Mouse (Mus musculus) cerebellum, adult 8-10 months (tissue): ENCODE measurements at regions not wholly inside any gene's neighbourhood (a gene's known extent, or its start where the extent isn't known, plus 50 kb on each side); places are given as distances from the start of the nearest gene placed in this dataset.

Experiments
- DNase-seq: peaks from one replicate; pipeline ENCODE4 v3.0.0; 2022

DNA sequence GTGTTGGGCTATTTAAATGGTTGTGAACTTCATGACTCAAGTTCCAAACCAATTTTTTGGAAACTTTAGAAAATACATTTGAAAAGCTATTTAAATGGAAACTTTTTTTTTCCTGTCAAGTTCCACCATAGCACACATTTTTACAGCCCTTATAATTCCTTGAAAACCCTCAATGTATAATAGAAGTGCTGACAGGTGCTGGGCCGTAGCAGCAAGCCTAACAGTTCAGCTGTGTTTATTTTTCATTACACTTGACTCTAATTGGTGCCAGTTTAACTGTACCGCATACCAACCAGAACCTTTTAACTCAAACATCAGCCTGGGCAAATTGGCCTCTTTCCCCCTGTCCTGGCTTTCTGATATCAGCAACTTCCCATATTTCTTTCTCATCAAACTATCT is 286.7 kb downstream of the Fam49a start:
- no peak for DNase-seq

DNA sequence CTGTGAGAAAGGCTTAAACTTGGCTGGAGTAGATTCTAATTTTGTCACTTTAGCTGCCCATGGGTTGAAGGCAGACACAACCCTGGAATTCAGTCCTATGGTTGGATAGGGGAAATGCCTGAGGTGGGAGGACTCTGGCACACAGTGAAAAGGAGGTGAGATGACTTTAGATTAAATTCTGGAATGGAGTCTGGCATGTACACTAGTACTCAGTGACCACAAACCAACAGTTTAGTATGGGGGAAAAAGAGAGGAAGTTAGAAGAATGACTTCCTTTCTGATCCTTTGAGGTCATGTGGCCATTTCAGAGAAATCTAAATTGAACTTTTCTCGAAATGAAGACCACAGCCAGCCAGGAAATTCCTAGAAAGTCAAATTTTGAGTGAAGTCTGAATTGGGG is 285.5 kb downstream of the Fam49a start:
- no peak for DNase-seq

GRCm38 (mm10) chr12:12546372-12547031 is 284.6 kb downstream of the Fam49a start:
- DNase-seq, result no peak

DNA sequence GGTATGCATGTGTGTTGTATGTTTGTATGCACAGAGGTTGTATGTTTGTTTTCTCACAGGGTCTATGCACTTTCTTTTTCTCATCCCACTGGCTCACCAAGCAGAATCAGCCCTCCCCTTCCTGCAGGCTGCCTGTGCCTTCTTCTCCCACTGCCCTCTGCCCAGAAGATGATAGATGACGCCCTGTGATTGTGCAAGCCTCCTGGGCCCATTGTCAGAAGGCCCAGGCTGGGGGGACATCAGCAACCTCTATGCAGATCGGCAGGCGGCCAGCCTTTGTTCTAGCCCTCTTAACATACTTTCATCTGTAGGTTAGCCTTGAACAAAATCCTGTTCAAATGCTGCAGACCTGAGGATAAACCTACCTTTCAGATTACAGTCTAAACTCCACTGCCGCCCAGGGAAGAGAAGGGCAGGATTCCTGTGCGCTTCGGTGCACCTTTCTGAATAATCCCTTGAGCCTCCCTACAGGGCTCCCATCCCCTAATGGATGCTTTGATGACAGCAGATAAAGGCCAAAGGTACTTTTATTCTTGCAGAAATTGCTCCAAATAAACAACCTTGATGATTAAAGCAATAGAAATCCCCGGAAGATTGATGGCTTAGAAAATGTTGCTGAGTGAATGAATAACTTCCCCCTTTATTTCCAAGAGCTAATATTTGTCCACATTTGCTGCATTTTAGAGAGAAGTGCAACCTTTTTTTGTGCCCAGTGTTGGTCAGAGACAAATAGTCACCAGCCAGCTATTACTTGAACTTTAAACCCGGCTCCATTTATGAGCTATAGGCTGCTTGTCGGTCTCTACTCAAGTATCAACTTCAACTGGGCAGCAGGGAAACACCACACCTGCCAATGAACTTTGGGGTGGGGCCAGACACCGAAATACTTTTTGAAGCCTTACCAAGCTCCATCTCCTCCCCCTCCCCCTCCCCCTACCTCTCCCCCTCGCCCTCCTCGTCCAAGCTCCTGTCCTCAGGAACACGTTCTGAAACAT is 279.4 kb downstream of the Fam49a start:
- DNase-seq, result no peak

DNA sequence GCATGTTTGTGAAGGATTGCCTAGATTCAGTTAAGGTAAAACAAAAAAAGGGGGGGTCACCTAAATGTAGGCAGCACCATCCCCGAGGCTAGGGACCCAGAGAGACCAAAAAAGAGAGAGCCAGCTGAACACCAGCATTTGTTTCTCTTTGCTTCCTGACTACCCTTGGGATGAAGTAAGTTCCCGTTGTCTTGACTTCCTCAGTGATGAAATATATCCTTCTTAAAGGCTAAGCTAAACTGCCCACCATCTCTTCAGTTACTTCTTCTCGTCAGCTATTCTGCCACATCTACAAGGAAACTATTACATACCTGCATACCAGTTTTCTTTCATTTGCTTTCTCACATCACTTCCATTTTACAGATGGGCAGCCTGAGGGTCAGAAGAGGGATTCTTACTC is 277.4 kb downstream of the Fam49a start:
- no peak for DNase-seq

- no peak for DNase-seq
These were observed 272.8 kb downstream of the Fam49a start for GRCm38 (mm10) chr12:12534779-12535178.

DNA sequence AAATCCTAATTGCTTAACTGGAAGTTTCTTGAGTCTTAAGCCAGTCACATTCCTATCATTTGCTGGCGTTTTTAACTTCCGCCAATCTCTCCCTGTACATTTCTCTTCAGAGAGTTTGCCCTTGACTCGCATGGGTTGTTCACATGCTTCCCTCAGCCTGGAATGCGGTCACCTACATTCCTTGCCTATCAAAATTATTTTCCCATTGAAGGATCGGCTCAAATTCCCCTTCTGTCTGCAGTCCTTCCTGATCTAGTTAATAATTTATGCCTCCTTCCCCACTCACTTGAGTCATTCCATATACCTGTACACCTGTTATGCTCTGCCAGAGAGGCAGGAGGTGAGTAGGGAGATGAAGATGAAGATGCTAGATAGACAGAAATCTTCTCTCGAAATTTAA is 268.9 kb downstream of the Fam49a start:
- no peak for DNase-seq

DNA sequence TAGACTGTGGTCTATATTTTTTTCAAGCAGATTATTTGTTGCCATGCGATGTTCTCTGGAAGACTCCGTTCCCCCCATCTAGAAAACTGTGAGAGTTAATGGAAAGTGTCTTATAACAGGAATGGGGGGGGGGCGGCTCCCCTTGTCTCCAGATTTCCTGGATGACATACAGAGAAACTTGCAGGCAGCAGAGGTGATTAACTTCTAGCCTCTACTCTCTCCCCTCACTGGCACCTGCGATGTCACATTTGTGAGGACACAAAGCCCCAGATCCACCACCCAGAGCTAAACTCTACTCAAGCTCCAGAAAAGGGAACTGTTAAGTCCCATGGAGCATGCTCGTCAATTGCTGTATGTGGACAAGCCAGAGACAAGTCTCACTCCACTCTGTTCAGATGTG is 267.6 kb downstream of the Fam49a start:
- no peak for DNase-seq

DNA sequence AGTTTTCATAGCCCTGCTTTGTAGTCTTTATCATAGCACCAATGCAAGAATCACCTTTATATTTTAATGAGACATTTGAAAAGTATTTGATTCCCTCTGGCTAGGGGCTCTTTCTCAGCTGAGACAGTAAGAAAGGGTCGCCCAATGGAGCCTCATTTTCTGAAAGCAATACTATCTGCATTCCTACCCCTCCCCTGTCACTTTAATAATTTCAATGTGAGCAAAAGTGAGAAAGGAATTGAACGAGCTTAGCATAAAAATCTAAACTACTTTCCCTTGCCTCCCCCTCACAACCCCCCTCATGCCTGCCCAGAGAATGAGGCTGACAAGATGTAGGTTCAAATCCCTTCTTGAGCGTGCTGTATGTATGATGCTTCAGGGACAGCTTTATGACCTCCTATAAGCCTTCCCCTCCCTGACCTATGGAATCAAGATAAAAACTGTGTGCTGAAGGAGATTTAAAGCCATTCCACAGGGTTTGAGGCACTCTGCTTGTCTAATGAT is 266.6 kb downstream of the Fam49a start:
- DNase-seq, result no peak

DNA sequence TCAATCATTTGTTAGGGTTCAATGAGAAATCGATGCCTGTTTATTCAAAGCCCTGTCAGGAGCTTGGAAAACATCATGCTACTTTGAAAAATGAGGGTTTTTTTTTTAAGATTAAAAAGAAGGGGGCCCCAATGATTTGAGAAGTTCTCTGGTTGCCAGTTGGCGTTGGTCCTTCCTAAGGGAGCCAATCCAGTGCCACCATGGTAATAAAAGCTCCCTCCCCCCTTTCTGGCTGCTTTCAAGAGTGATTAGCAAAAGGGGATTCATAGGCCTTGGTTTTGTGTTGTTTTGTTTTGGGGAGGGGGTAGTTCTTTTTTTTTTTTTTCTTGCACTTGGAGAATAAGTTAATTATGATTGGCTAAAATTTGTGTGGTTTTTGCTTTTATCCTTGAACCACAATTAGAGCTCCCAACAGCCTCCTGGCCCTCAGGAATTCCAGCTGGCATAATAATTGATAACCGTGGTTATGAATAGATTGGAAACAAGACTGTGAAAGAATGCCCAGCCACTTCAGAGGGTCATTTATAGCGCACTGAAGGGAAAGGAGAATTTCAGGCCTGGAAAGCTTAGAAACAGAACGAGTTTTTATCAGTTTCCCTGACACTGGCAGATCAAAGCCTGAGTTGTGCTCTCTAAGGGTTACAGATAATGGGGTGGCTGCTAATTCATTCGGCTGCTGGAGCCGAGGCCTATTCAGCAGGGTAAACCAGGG is 266.0 kb downstream of the Fam49a start:
- no peak for DNase-seq

DNA sequence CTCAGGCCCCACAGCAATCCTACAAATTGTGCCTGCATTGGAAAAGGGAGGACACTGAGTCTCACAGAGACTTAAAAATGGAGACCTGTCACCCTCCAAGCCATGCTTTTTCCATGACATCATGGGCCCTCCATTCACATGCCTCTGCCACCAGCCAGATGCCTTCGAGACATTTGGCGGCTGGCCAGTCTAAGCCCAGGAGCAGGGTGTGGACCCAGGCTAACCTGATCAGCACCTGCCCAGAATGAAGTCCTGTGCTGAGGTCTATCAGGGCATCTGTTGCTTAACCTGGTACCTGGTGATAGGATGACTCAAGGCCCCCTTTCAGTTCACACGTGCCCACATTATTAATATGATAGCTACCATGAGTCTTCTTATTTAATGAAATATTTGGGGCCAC is 265.4 kb downstream of the Fam49a start:
- DNase-seq, result no peak

DNA sequence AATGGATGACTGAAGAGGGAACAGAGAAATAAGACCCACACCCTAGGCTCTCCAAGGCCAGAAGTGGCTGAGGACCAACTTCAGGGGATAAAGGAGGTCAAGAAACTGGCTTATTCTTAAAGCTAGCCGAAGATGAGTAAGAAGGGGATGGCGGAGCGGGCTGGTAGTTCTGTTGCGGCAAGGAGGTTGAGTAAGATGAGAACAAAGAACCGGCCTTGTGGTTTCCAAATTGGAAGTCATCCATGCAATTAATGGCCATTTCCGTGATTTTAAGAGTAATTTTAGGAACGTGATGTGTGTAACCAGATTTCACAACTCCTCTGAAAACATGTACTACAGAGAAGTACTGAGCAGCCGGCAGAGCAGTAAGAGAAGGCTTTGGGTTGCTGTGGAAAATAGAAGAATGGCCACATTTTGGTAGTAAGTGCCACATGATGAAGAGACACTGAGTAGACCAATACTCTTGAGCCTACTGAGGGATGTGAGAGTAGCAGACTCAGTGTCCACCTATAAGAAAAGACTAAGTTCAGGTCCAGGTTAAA is 258.4 kb downstream of the Fam49a start:
- DNase-seq, result no peak

DNA sequence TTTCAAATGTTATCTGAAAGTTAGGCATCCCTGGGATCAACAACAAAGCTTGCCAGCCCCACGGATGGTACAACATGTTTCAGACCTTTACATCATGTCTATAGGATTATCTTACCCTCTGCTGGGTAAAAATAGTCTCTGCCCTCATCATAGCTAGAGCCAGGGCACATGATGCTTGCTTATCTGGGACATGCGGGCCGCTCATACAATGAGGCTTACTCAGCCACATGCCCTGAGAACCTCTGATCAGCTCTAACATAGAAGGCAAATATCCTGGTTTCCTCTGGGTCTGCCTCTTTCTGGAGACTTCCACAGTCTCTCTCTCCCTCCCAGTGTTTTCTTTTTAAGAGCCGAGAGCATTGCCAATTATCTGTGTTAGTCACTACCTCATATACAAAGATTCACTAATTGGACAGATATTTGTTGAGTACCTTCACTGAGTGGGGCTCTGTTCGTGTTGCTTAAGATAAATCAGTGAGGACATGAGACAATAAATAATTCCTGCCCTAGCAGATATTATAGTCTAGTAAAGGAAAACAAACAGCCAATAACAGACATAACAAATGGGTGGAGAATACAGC is 256.6 kb downstream of the Fam49a start:
- no peak for DNase-seq

- no peak for DNase-seq
These were observed 255.1 kb downstream of the Fam49a start for GRCm38 (mm10) chr12:12517020-12517419.

- no peak for DNase-seq
These were observed 248.8 kb downstream of the Fam49a start for GRCm38 (mm10) chr12:12510764-12511163.

GRCm38 (mm10) chr12:12509164-12509937 is 247.4 kb downstream of the Fam49a start:
- DNase-seq, result no peak

DNA sequence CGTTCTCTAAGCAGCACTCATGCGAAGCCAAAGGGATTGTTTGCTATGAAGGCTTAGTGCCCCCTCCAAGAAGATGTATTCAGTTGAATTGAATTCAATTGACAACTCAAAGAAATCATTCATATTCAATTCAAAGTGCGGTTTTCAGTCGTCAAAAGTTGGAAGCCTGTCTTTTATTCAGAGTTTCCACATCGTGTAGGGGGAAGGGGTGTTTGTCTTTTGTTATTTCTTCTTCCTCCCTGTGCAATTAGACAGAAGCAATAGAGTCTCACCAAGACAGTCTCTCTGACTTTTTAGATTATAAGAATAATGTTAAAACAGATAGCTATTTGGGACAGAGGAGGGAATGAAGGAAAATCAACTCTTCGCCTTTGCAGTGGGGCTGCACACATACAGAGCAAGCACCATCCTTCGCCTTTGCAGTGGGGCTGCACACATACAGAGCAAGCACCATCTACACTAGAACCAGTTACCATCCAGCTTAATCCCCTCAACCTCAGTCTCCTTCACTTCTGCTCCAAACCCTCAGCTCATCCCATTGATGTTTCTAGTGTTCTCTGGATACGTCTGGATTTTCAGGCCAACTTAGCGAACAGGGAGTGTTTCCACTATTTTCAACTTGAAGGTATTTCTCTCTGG is 246.7 kb downstream of the Fam49a start:
- DNase-seq, result no peak

GRCm38 (mm10) chr12:12506671-12507070 is 244.7 kb downstream of the Fam49a start:
- no peak for DNase-seq

- DNase-seq, result no peak
These were observed 243.7 kb downstream of the Fam49a start for GRCm38 (mm10) chr12:12505590-12505989.

- DNase-seq, result no peak
These were observed 238.0 kb downstream of the Fam49a start for GRCm38 (mm10) chr12:12499903-12500302.

- DNase-seq, result no peak
These were observed 236.7 kb downstream of the Fam49a start for GRCm38 (mm10) chr12:12498621-12499020.
